Mouse (Mus musculus) MEL (cell line): ENCODE data around the gene Utp11. TPM values are rescaled to one million over a fixed set of nuclear protein-coding genes. Genes with fewer than 3 reads are reported as not detected.

Experiments used
- DNase-seq: peaks from one replicate; pipeline ENCODE4 v3.0.0; 2011; ENCODE audit warnings: low read depth, low spot score
- H3K27ac ChIP-seq: 2 replicates; pipeline ENCODE4 v1.5.1; 2012; ENCODE audit warnings: low read depth, mild to moderate bottlenecking, control low read depth, low read length, moderate library complexity; ENCODE audit not compliant: control insufficient read depth
- H3K27me3 ChIP-seq, 2 experiments: fragments of 150-350 bp in 1 of 2; sonication (generic) in 1 of 2; 2 replicates each; pipeline ENCODE4 v1.6.1; 2012; ENCODE audit warnings: low read length in 2 of 2, mild to moderate bottlenecking in 2 of 2, improper control_type of control experiment in 1 of 2, moderate library complexity in 1 of 2; ENCODE audit not compliant: insufficient read depth in 2 of 2, control insufficient read depth in 1 of 2
- H3K36me3 ChIP-seq, 2 experiments: 2 replicates each; pipeline ENCODE4 v1.6.1; 2012 to 2014; ENCODE audit warnings: low read length in 2 of 2, improper control_type of control experiment in 1 of 2, inconsistent platforms in 1 of 2, mild to moderate bottlenecking in 1 of 2; ENCODE audit not compliant: insufficient read depth in 2 of 2, control insufficient read depth in 1 of 2
- H3K4me1 ChIP-seq, 2 experiments: fragments of 150-350 bp in 1 of 2; sonication (generic) in 1 of 2; 2 replicates each; pipeline ENCODE4 v1.6.1; 2012; ENCODE audit warnings: low read length in 2 of 2, improper control_type of control experiment in 1 of 2, mild to moderate bottlenecking in 1 of 2; ENCODE audit not compliant: insufficient read depth in 2 of 2, control insufficient read depth in 1 of 2
- H3K4me3 ChIP-seq, 2 experiments: fragments of 150-350 bp in 1 of 2; sonication (generic) in 1 of 2; 2 replicates each; pipeline ENCODE4 v1.5.1; 2012; ENCODE audit warnings: low read depth in 2 of 2, low read length in 2 of 2, mild to moderate bottlenecking in 2 of 2, moderate library complexity in 2 of 2, control low read depth in 1 of 2, improper control_type of control experiment in 1 of 2; ENCODE audit not compliant: control insufficient read depth in 1 of 2, insufficient read depth in 1 of 2
- H3K79me2 ChIP-seq: 2 replicates; pipeline ENCODE4 v1.6.1; 2012; ENCODE audit warnings: mild to moderate bottlenecking, low read length, moderate library complexity; ENCODE audit not compliant: control insufficient read depth, poor library complexity, insufficient read depth
- H3K9ac ChIP-seq: 2 replicates; pipeline ENCODE4 v1.6.1; 2012; ENCODE audit warnings: low read depth, mild to moderate bottlenecking, control low read depth, low read length, moderate library complexity; ENCODE audit not compliant: control insufficient read depth, poor library complexity, severe bottlenecking
- H3K9me3 ChIP-seq: fragments of 150-350 bp; sonication (generic); replicated peaks from 2 replicates; pipeline ENCODE4 v1.6.1; 2012; ENCODE audit warnings: mild to moderate bottlenecking, low read length, improper control_type of control experiment, moderate library complexity; ENCODE audit not compliant: insufficient read depth
- BHLHE40 ChIP-seq: IDR thresholded peaks from 2 replicates; pipeline ENCODE4 v1.6.1; 2012; ENCODE audit warnings: low read depth, mild to moderate bottlenecking, inconsistent platforms, low read length, improper control_type of control experiment, borderline replicate concordance
- CHD1 ChIP-seq: IDR thresholded peaks from 2 replicates; pipeline ENCODE4 v1.6.1; 2012; ENCODE audit warnings: low read depth, mild to moderate bottlenecking, inconsistent platforms, low read length, improper control_type of control experiment
- CTCF ChIP-seq, 3 experiments: IDR thresholded peaks in 2 of 3; conservative IDR thresholded peaks in 1 of 3; 2 replicates each; pipeline ENCODE4 v1.5.1; 2011 to 2012; ENCODE audit warnings: low read length in 3 of 3, low read depth in 2 of 3, mild to moderate bottlenecking in 2 of 3, improper control_type of control experiment in 1 of 3, inconsistent platforms in 1 of 3, mixed read lengths in 1 of 3, moderate library complexity in 1 of 3; ENCODE audit not compliant: control insufficient read depth in 1 of 3, insufficient read depth in 1 of 3, poor library complexity in 1 of 3, severe bottlenecking in 1 of 3
- ELF1 ChIP-seq: IDR thresholded peaks from 2 replicates; pipeline ENCODE4 v1.6.1; 2014; ENCODE audit warnings: low read depth, mild to moderate bottlenecking, inconsistent platforms, low read length, improper control_type of control experiment, moderate library complexity
- ETS1 ChIP-seq: IDR thresholded peaks from 2 replicates; pipeline ENCODE4 v1.6.1; 2012; ENCODE audit warnings: low read depth, mild to moderate bottlenecking, inconsistent platforms, low read length, improper control_type of control experiment, moderate library complexity
- GABPA ChIP-seq: IDR thresholded peaks from 2 replicates; pipeline ENCODE4 v1.6.1; 2012; ENCODE audit warnings: low read depth, mild to moderate bottlenecking, inconsistent platforms, low read length, improper control_type of control experiment, moderate library complexity
- GATA1 ChIP-seq: IDR thresholded peaks from 2 replicates; pipeline ENCODE4 v1.6.1; 2011; ENCODE audit warnings: low read depth, low read length, improper control_type of control experiment
- JUND ChIP-seq: IDR thresholded peaks from 2 replicates; pipeline ENCODE4 v1.6.1; 2011; ENCODE audit warnings: low read depth, mild to moderate bottlenecking, improper control_type of control experiment, low read length
- MAFK ChIP-seq: IDR thresholded peaks from 2 replicates; pipeline ENCODE4 v1.6.1; 2011; ENCODE audit warnings: low read depth, mild to moderate bottlenecking, low read length, improper control_type of control experiment, borderline replicate concordance
- MAX ChIP-seq: IDR thresholded peaks from 2 replicates; pipeline ENCODE4 v1.6.1; 2011; ENCODE audit warnings: low read length, improper control_type of control experiment
- MEF2A ChIP-seq: IDR thresholded peaks from 2 replicates; pipeline ENCODE4 v1.6.1; 2014; ENCODE audit warnings: low read depth, mild to moderate bottlenecking, inconsistent platforms, low read length, improper control_type of control experiment; ENCODE audit not compliant: poor library complexity, insufficient replicate concordance, severe bottlenecking; ENCODE audit errors: extremely low read depth
- MXI1 ChIP-seq: IDR thresholded peaks from 2 replicates; pipeline ENCODE4 v1.6.1; 2011; ENCODE audit warnings: mild to moderate bottlenecking, low read depth, low read length, improper control_type of control experiment
- MYC ChIP-seq: IDR thresholded peaks from 2 replicates; pipeline ENCODE4 v1.6.1; 2011; ENCODE audit warnings: low read depth, mild to moderate bottlenecking, low read length, improper control_type of control experiment, moderate library complexity
- NELFE ChIP-seq: IDR thresholded peaks from 2 replicates; pipeline ENCODE4 v1.6.1; 2011; ENCODE audit warnings: low read depth, low read length, improper control_type of control experiment
- NRF1 ChIP-seq: IDR thresholded peaks from 2 replicates; pipeline ENCODE4 v1.6.1; 2014; ENCODE audit warnings: low read depth, mild to moderate bottlenecking, inconsistent platforms, low read length, improper control_type of control experiment, moderate library complexity; ENCODE audit not compliant: poor library complexity, insufficient read depth, severe bottlenecking
- POLR2A ChIP-seq, 2 experiments: IDR thresholded peaks; 2 replicates each; pipeline ENCODE4 v1.6.1; 2011 to 2012; ENCODE audit warnings: low read length in 2 of 2, mild to moderate bottlenecking in 2 of 2, control low read depth in 1 of 2, improper control_type of control experiment in 1 of 2, low read depth in 1 of 2, moderate library complexity in 1 of 2; ENCODE audit not compliant: control insufficient read depth in 1 of 2, insufficient read depth in 1 of 2, poor library complexity in 1 of 2
- POLR2AphosphoS2 ChIP-seq: IDR thresholded peaks from 2 replicates; pipeline ENCODE4 v1.6.1; 2011; ENCODE audit warnings: low read length, improper control_type of control experiment
- POLR2AphosphoS5 ChIP-seq: IDR thresholded peaks from 2 replicates; pipeline ENCODE4 v1.6.1; 2012; ENCODE audit warnings: low read depth, borderline replicate concordance, mild to moderate bottlenecking, inconsistent platforms, low read length, moderate library complexity, mixed read lengths
- RAD21 ChIP-seq: IDR thresholded peaks from 2 replicates; pipeline ENCODE4 v1.6.1; 2011; ENCODE audit warnings: mild to moderate bottlenecking, low read depth, low read length, improper control_type of control experiment
- RCOR1 ChIP-seq: IDR thresholded peaks from 2 replicates; pipeline ENCODE4 v1.6.1; 2012; ENCODE audit warnings: low read depth, mild to moderate bottlenecking, inconsistent platforms, low read length, improper control_type of control experiment
- TBP ChIP-seq: IDR thresholded peaks from 2 replicates; pipeline ENCODE4 v1.8.0; 2011; ENCODE audit warnings: low read depth, low read length, improper control_type of control experiment
- TCF12 ChIP-seq: IDR thresholded peaks from 2 replicates; pipeline ENCODE4 v1.6.1; 2014; ENCODE audit warnings: low read depth, mild to moderate bottlenecking, inconsistent platforms, low read length, improper control_type of control experiment, moderate library complexity
- USF1 ChIP-seq: IDR thresholded peaks from 2 replicates; pipeline ENCODE4 v1.6.1; 2014; ENCODE audit warnings: low read depth, mild to moderate bottlenecking, inconsistent platforms, low read length, improper control_type of control experiment, moderate library complexity
- USF2 ChIP-seq, 2 experiments: IDR thresholded peaks; 2 replicates each; pipeline ENCODE4 v1.6.1; 2011 to 2012; ENCODE audit warnings: improper control_type of control experiment in 2 of 2, low read length in 2 of 2, borderline replicate concordance in 1 of 2, inconsistent platforms in 1 of 2, low read depth in 1 of 2, mild to moderate bottlenecking in 1 of 2; ENCODE audit not compliant: insufficient read depth in 1 of 2
- ZC3H11A ChIP-seq: IDR thresholded peaks from 2 replicates; pipeline ENCODE4 v1.6.1; 2012; ENCODE audit warnings: low read depth, mild to moderate bottlenecking, inconsistent platforms, low read length, improper control_type of control experiment
- ZKSCAN1 ChIP-seq: IDR thresholded peaks from 2 replicates; pipeline ENCODE4 v1.6.1; 2012; ENCODE audit warnings: low read depth, mild to moderate bottlenecking, inconsistent platforms, low read length, improper control_type of control experiment, moderate library complexity
- ZMIZ1 ChIP-seq: IDR thresholded peaks from 2 replicates; pipeline ENCODE4 v1.6.1; 2012; ENCODE audit warnings: low read depth, mild to moderate bottlenecking, inconsistent platforms, low read length, improper control_type of control experiment, moderate library complexity
- ZNF384 ChIP-seq: IDR thresholded peaks from 2 replicates; pipeline ENCODE4 v1.6.1; 2012; ENCODE audit warnings: low read depth, mild to moderate bottlenecking, inconsistent platforms, low read length, improper control_type of control experiment
- polyA plus RNA-seq, 2 experiments: library from polyadenylated mRNA; stranded (reverse) in 1 of 2; unstranded in 1 of 2; fragments of >175 nt in 1 of 2; fragments of >200 nt in 1 of 2; gene quantifications; 2 replicates each; pipeline versions ENCODE4 v1.2.1 to v1.2.4; 2012; ENCODE audit warnings: low replicate concordance in 2 of 2, low read depth in 1 of 2; ENCODE audit not compliant: insufficient read length in 2 of 2, insufficient read depth in 1 of 2, missing spikeins in 1 of 2
- total RNA-seq: library from RNA; depleted of rRNA; stranded (reverse); fragments of 300-350 nt; gene quantifications from 2 replicates; pipeline ENCODE4 v1.2.3, GENCODE M21; 2012

The Utp11 gene
- total and polyA plus RNA-seq, 3 experiments, result 68.3 to 86.9 TPM; not detected in 1

GRCm38 (mm10) chr4:124632856-124633255 lies 60.5 kb downstream of the Utp11 start:
- Histone ChIP-seq H3K9ac (no peak overlapping the region), H3K4me3 (no peak overlapping the region), H3K4me1 (no peaks in the 10 kb centered on the region)
- TF ChIP-seq MXI1 (no peak), ELF1 (no peak), ZKSCAN1 (no peak), ZC3H11A (no peak), POLR2A (IDR thresholded peaks at IDR 0.05; ENCODE audit: control insufficient read depth in 1 of 2, insufficient read depth in 1 of 2, low read depth in 1 of 2, low read length in 2 of 2, poor library complexity in 1 of 2) (no peak), USF2 (IDR thresholded peaks at IDR 0.05; ENCODE audit: borderline replicate concordance in 1 of 2, insufficient read depth in 1 of 2, low read depth in 1 of 2, low read length in 2 of 2) (no peak), NELFE (no peak), TCF12 (no peak), NRF1 (no peak), RAD21 (no peak), MAFK (no peak), MYC (no peak), RCOR1 (no peak), BHLHE40 (no peak), POLR2AphosphoS5 (no peak), MEF2A (no peak), POLR2AphosphoS2 (no peak), CHD1 (no peak), JUND (no peak)
- TF ChIP-seq, all 39 proteins: peak for 0
- Histone ChIP-seq H3K36me3 (no peaks in the 10 kb centered on the region), H3K27me3 (no peaks in the 10 kb centered on the region), H3K9me3 (no peaks in the 10 kb centered on the region), H3K27ac (no peak overlapping the region), H3K79me2 (no peaks in the 10 kb centered on the region)
- DNase-seq, result no peak

- H3K27me3 ChIP-seq, result no peaks in the 10 kb centered on the region
- no peak for DNase-seq
- H3K79me2 ChIP-seq, result no peaks in the 10 kb centered on the region
- no peaks in the 10 kb centered on the region for H3K4me1 ChIP-seq
- no peaks in the 10 kb centered on the region for H3K9me3 ChIP-seq
- H3K27ac ChIP-seq, result no peak overlapping the region
- no peaks in the 10 kb centered on the region for H3K36me3 ChIP-seq
- no peak overlapping the region for H3K4me3 ChIP-seq
- no peak overlapping the region for H3K9ac ChIP-seq
- TF ChIP-seq MAFK (no peak), CTCF (IDR thresholded peaks at IDR 0.05 in 2 of 3, conservative IDR thresholded peaks at IDR 0.05 in 1 of 3; ENCODE audit: control insufficient read depth in 1 of 3, insufficient read depth in 1 of 3, low read depth in 2 of 3, low read length in 3 of 3, poor library complexity in 1 of 3, severe bottlenecking in 1 of 3) (no peak), POLR2AphosphoS5 (no peak), BHLHE40 (no peak), GABPA (no peak), GATA1 (no peak), ZMIZ1 (no peak), ETS1 (no peak), USF1 (no peak), TBP (no peak), MEF2A (no peak), NELFE (no peak), RAD21 (no peak), POLR2AphosphoS2 (no peak), ZNF384 (no peak), TCF12 (no peak), NRF1 (no peak), USF2 (IDR thresholded peaks at IDR 0.05; ENCODE audit: borderline replicate concordance in 1 of 2, insufficient read depth in 1 of 2, low read depth in 1 of 2, low read length in 2 of 2) (no peak), MAX (no peak), MXI1 (no peak)
Measured at GRCm38 (mm10) chr4:124631456-124631855, 61.9 kb downstream of the Utp11 start.
